Mouse (Mus musculus): ENCODE results near the gene Lmx1a. TPM values are rescaled to one million over a fixed set of nuclear protein-coding genes. Genes with fewer than 3 reads are reported as not detected.

The Lmx1a gene
- polyA plus RNA-seq, 1 experiment from 2014 or later: 0.10 TPM

GRCm38 (mm10) chr1:167885776-167886175 lies 196.7 kb downstream of the Lmx1a start:
- no peak for ATAC-seq (ENCODE audit: insufficient read depth, low FRiP score)
- Histone ChIP-seq H3K4me2 (ENCODE audit: low read depth, low read length) (no peak overlapping the region), H3K27me3 (ENCODE audit: control insufficient read depth, insufficient read depth, low read length) (0 out of 2 replicates have a peak, but pooled peaks cover 3% of the 10 kb centered on the region), H3K27ac (ENCODE audit: low read length) (no peak overlapping the region), H3K9me3 (replicated peaks; ENCODE audit: control insufficient read depth, low read length) (no peaks in the 10 kb centered on the region), H3K36me3 (ENCODE audit: control insufficient read depth, insufficient read depth, low read length) (no peaks in the 10 kb centered on the region), H3K4me3 (replicated peaks; ENCODE audit: low read length) (no peak overlapping the region), H3K4me1 (ENCODE audit: control insufficient read depth, insufficient read depth, low read length) (no peaks in the 10 kb centered on the region), H3K9ac (ENCODE audit: low read length) (no peak overlapping the region)
- 89% methylated on average over 5 of the region's 5 CpGs for WGBS

- Histone ChIP-seq H3K4me2 (ENCODE audit: low read depth, low read length) (peak overlapping the region; percentile 46; the same call in 1 of the 2 replicates), H3K9me3 (replicated peaks; ENCODE audit: control insufficient read depth, low read length) (no peaks in the 10 kb centered on the region), H3K9ac (ENCODE audit: low read length) (0 out of 2 replicates have a peak overlapping the region, but pooled peaks have one; percentile 61), H3K27ac (ENCODE audit: low read length) (no peak overlapping the region), H3K4me3 (replicated peaks; ENCODE audit: low read length) (peak overlapping the region; percentile 29), H3K36me3 (ENCODE audit: control insufficient read depth, insufficient read depth, low read length) (no peaks in the 10 kb centered on the region), H3K4me1 (ENCODE audit: control insufficient read depth, insufficient read depth, low read length) (no peaks in the 10 kb centered on the region), H3K27me3 (ENCODE audit: control insufficient read depth, insufficient read depth, low read length) (0 out of 2 replicates have a peak, but pooled peaks cover 3% of the 10 kb centered on the region)
- 64% methylated on average over 5 of the region's 5 CpGs for WGBS
- no peak for ATAC-seq (ENCODE audit: insufficient read depth, low FRiP score)
Observed at GRCm38 (mm10) chr1:167888120-167888519, 199.1 kb downstream of the Lmx1a start.

DNA sequence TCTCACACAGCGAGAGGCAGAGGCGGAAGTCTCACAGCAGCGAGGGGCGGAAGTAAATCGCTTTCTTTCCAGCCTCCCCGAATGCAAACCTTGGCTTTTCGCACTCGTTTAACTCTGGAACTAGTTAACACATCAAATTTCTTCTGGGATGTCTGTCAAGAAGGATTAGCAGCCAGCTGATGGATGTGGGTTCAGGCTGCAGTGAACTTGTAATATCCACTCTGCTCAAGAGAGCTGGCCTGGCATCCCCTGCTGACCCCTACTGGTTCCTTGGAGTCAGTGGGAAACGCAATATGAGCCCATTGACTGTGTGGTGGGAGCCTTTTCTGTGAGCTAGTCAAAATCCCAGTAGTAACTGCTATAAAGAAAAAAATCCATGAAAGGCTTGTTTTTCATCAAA lies 199.8 kb downstream of the Lmx1a start:
- H3K4me2 ChIP-seq (ENCODE audit: low read depth, low read length): peak overlapping the region; percentile 46
- no peak for ATAC-seq (ENCODE audit: insufficient read depth, low FRiP score)
- no peaks in the 10 kb centered on the region for H3K9me3 ChIP-seq (replicated peaks; ENCODE audit: control insufficient read depth, low read length)
- 12% methylated on average over 9 of the region's 9 CpGs for WGBS
- no peak overlapping the region for H3K27ac ChIP-seq (ENCODE audit: low read length)
- H3K9ac ChIP-seq (ENCODE audit: low read length): peak overlapping the region; percentile 61; the same call in 1 of the 2 replicates
- H3K27me3 ChIP-seq (ENCODE audit: control insufficient read depth, insufficient read depth, low read length): 0 out of 2 replicates have a peak, but pooled peaks cover 3% of the 10 kb centered on the region
- peak overlapping the region; percentile 29 for H3K4me3 ChIP-seq (replicated peaks; ENCODE audit: low read length)
- H3K36me3 ChIP-seq (ENCODE audit: control insufficient read depth, insufficient read depth, low read length): no peaks in the 10 kb centered on the region
- H3K4me1 ChIP-seq (ENCODE audit: control insufficient read depth, insufficient read depth, low read length): no peaks in the 10 kb centered on the region

GRCm38 (mm10) chr1:167896234-167896633 lies 207.2 kb downstream of the Lmx1a start:
- Histone ChIP-seq H3K27ac (ENCODE audit: low read length) (no peak overlapping the region), H3K9ac (ENCODE audit: low read length) (no peak overlapping the region), H3K27me3 (ENCODE audit: control insufficient read depth, insufficient read depth, low read length) (no peaks in the 10 kb centered on the region), H3K9me3 (replicated peaks; ENCODE audit: control insufficient read depth, low read length) (no peaks in the 10 kb centered on the region), H3K4me1 (ENCODE audit: control insufficient read depth, insufficient read depth, low read length) (no peaks in the 10 kb centered on the region), H3K4me3 (replicated peaks; ENCODE audit: low read length) (no peak overlapping the region), H3K4me2 (ENCODE audit: low read depth, low read length) (no peak overlapping the region), H3K36me3 (ENCODE audit: control insufficient read depth, insufficient read depth, low read length) (no peaks in the 10 kb centered on the region)
- peak; percentile 56; the same call in 1 of the 2 replicates for ATAC-seq (ENCODE audit: insufficient read depth, low FRiP score)
- 36% methylated on average over 7 of the region's 7 CpGs for WGBS

Other genes starting within 250 kb of the Lmx1a start
- not detected in 2 replicates for gene Lrrc52, start 222.5 kb upstream of the Lmx1a start, polyA plus RNA-seq (2015; fragmentation: Nextera tagmentation; extraction: Ambion mirVana)
- gene Rxrg, start 90.9 kb upstream of the Lmx1a start, polyA plus RNA-seq (2015; fragmentation: Nextera tagmentation; extraction: Ambion mirVana): 1.5 and 2.6 TPM in 2 replicates

Data from stomach, embryonic 16.5 days (tissue).